Mouse (Mus musculus) R1 (cell line): Measurements from ENCODE around the gene Defb13.
"Not testable (repeated sequence)": the region's sequence is repeated elsewhere in the genome, so short reads cannot be mapped to it uniquely, and the experiment has no call there.

Experiments
- DNase-seq: peaks from one replicate; pipeline ENCODE4 v3.0.0-alpha.2; 2018; ENCODE audit warnings: low read depth, low spot score

Defb13 gene

DNA sequence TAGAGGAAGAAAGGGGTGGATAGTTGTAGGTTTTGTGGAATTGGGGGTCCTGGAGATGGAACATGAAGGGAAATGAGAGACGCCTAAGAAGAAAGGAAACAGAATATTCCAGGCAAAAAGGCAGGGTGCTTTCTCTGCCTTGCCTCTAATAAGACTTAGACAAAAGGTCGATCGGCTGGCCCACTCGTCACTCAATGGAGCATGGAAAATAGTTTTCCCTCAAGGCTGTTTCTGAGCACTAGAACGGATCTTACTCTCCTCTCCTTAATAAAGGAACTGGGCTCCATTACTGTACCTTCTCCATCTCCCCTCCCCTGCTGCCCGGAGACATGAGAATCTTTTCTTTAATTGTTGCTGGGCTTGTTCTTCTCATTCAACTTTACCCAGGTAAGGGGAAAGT is at the start of gene Defb13:
TSS of gene Defb13 (plus strand) at position 301 of the 400 bp plus-strand sequence.
- DNase-seq, result no peak

DNA sequence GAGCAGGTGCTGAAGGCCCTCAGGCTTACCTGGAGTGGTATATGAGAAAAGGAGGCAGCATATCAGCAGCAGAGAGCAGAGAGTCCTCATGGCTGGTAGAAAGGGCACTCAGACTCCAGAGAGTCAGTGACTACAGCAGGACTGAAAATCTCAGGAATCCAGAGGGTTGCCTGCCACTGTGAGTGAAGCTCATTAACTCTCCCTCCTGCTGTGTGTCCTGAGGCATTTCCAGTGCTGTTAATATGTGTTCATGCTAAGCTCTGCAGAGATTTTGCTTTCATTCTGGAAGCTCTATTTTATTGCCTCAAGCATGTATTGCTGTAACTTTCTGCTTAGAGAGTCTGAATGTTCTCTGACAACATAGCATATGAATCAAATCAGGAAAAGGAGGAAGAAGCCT is 40.3 kb upstream of the Defb13 start, which contains the start of gene Defb11:
TSS of gene Defb11 (minus strand) at position 123 of the 400 bp plus-strand sequence.
- DNase-seq, result not testable (repeated sequence)

DNA sequence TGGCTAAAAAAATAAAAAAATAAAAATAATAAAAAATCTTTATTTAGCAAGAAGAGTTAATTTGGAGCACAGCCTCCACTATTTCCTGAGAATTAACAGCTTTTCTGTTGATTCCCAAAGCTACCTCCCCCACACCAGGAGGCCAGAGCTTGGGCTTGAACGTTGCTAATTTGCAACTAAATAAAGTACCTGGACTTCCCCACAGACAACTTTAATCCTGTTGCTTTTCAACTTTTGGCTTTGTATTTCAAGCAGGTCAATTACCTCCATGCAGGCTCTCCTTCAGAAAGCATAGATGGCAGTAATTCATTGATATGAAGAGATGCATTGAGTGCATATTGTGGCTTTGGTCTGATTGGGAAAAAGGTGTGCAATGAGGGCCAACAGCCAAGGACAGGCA is 34.6 kb upstream of the Defb13 start:
- DNase-seq, result peak; percentile 79

GRCm38 (mm10) chr8:21912554-21912953 is 34.0 kb upstream of the Defb13 start:
- peak; percentile 69 for DNase-seq

- no peak for DNase-seq
These were observed 30.9 kb upstream of the Defb13 start for GRCm38 (mm10) chr8:21915625-21916024.

- DNase-seq, result not testable (repeated sequence)
These were observed 15.8 kb upstream of the Defb13 start for GRCm38 (mm10) chr8:21930754-21931153.

GRCm38 (mm10) chr8:21932610-21933009 is 14.0 kb upstream of the Defb13 start, which contains the start of gene Defb15:
Gene Defb15 (minus strand): TSS chr8:21932710.
- no peak for DNase-seq

DNA sequence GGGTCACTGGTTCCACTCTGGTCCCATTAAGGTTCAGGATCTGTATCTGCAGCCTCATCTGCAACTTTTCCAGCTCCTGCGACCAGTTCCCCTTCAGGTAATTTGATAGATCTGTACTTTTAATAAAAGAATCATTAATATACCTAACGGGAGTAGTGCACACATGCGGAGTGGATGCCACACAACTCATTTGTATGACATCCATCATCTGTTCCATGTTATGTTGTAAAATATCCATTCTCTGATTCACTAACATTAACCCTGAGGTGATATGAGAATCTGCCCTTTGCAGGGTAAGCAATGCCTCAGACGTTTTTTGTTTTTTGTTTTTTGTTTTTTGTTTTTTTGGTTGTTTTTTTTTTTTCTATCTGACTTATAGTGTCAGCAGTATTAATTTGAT is 8.5 kb upstream of the Defb13 start, which contains the start of gene Defb35:
TSS of gene Defb35 (plus strand) at position 301 of the 400 bp plus-strand sequence.
- not testable (repeated sequence) for DNase-seq

DNA sequence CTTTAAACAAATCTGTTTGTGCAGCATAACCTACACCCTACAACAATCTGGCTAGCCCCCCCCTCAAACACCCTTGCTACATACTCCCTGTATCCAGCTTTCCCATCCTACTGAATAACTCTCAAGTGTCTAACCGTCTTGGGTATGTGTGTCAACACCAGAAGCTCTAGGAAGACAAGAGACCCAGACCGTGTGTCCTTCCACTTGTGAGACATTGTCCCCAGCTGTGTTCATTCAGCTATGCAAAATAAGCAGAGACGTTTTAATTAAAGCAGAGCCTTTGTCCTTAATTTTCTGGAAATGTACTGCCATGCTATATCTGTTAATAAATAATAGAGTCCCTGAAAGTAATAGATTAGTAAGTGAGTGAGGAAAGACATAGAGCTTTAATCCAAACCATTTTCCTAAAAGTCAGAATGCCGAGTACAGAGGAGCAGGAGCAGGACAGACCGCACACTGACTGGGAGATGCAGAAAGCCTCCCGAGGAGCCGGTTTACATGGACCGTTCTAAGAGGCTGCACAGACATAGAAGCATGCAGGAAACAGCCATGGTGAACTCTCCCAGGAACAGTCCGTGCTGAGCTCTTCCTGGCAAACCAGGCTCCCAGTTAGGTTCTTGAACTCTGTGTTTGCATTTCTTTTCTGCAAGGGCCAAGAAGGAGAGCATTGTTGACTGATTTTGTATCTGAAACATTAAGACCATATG is 902 bp downstream of the Defb13 start:
- no peak for DNase-seq

GRCm38 (mm10) chr8:21955321-21955720 is 8.8 kb downstream of the Defb13 start:
- DNase-seq, result peak; percentile 60

DNA sequence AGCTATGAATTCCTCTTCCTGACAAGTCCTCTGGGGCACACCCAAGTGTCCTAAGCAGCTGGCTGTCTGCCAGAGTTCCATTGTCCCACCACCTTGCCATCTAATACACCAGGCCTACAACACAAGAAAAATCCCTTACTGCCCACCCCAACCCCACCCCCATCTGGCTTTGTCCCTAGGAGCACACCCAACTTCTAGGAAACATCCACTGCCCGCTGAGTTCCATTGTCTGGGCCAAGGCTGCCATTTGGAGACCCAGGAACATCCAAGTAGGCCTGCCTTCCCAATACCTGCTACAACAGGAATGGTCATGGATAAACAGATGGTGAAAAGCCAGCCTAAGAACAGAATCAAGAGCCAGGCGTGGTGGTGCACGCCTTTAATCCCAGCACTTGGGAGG is 9.8 kb downstream of the Defb13 start:
- peak; percentile 87 for DNase-seq

- DNase-seq, result no peak
These were observed 11.9 kb downstream of the Defb13 start, which contains the start of gene Fam90a1a for GRCm38 (mm10) chr8:21958414-21958813. Gene Fam90a1a (plus strand): TSS chr8:21958714.

DNA sequence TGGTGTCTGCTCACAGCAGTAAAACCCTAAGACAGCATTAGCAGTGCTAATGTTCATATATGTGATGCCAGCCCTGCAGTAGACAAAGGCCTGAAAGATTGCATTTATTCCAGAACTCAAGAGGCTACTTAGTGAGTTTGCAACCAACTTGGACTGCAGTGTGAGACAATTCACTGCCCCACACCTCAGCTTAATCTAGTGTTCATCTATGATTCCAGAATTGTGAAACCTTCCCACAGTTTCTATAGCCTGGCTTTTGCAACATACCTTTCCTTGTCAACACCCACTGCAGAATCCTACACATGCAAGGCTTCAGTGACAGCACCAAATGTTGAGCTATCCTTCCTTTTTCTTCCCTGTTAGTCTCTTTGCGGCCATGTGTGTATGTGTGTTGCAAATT is 20.1 kb downstream of the Defb13 start:
- DNase-seq, result no peak

DNA sequence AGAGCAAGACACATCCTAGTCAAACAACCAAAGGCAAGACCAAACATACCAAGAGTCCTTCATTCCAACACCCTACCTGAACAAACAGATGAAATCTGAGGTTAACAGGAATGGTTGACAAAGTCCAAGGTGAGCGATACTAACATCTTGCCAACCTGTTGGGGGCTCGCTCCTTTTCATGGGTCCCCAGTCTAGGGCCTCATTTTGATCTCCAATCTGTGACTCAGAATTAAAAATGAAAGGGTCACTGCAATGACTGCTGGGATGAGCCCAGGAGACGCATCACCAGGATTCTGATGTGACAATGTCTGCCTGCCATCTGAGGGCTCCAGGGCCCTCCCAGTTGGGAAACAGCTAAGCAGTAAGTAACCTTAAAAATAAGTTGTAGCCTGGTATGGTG is 22.9 kb downstream of the Defb13 start, which contains the start of gene Ccdc70:
TSS of gene Ccdc70 (plus strand) at position 301 of the 400 bp plus-strand sequence.
- DNase-seq, result no peak

GRCm38 (mm10) chr8:21978193-21978592 is 31.6 kb downstream of the Defb13 start:
- no peak for DNase-seq

- peak; percentile 46 for DNase-seq
These were observed 35.2 kb downstream of the Defb13 start for GRCm38 (mm10) chr8:21981664-21982337.

- DNase-seq, result peak; percentile 71
These were observed 45.6 kb downstream of the Defb13 start for GRCm38 (mm10) chr8:21992184-21992583.

DNA sequence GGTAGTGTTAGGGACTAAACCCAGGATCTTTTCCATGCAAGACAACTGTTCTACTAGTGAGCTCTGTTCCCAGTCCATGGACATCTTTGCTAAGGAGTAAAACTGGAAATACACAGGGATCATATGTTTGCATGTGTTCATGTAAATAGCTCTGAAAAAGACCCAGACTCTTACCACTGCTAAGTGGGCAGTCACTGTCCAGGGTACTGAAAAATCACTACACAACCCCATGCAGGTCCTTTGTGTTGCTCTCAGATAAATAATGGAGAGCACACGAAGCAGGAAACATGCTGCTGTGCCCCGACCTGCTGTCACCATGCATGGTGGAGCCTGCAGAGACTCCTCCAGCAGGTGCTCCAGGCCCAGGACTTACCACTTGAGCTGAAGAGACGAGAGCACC is 48.6 kb downstream of the Defb13 start:
- DNase-seq, result peak; percentile 53
